Mouse (Mus musculus) CD8-positive naive resting alpha-beta T cell, adult 2 months (primary cell): ENCODE results near the gene Fbxo46.
"Not testable (repeated sequence)": the region's sequence is repeated elsewhere in the genome, so short reads cannot be mapped to it uniquely, and the experiment has no call there.

Experiments used
- DNase-seq, 2 experiments: peaks; one replicate each; pipeline ENCODE4 v3.0.0; 2022; ENCODE audit warnings: low read depth in 2 of 2, low spot score in 2 of 2

The Fbxo46 gene

GRCm38 (mm10) chr7:19131324-19131848 is 11.7 kb downstream of the Fbxo46 start:
- DNase-seq, result peak; percentile 92 to 93

GRCm38 (mm10) chr7:19136168-19136567 is 16.5 kb downstream of the Fbxo46 start:
- DNase-seq, result no peak

- DNase-seq, result no peak
Observed at GRCm38 (mm10) chr7:19136673-19137334, 17.1 kb downstream of the Fbxo46 start.

GRCm38 (mm10) chr7:19137380-19137779 is 17.7 kb downstream of the Fbxo46 start:
- DNase-seq, result peak; percentile 52 to 69

GRCm38 (mm10) chr7:19146793-19147192 is 27.1 kb downstream of the Fbxo46 start:
- no peak for DNase-seq

- no peak for DNase-seq
Observed at GRCm38 (mm10) chr7:19147497-19148045, 27.9 kb downstream of the Fbxo46 start.

- no peak for DNase-seq
Observed at GRCm38 (mm10) chr7:19148180-19148874, 28.7 kb downstream of the Fbxo46 start.

GRCm38 (mm10) chr7:19148875-19149541 is 29.3 kb downstream of the Fbxo46 start, which contains the start of gene Qpctl:
Gene Qpctl, minus strand, starts transcription at chr7:19149291.
- DNase-seq, result peak; percentile 97

GRCm38 (mm10) chr7:19149626-19150025 is 30.0 kb downstream of the Fbxo46 start, which contains the start of gene Snrpd2:
Gene Snrpd2, plus strand, starts transcription at chr7:19149722.
- DNase-seq, result peak; percentile 91 to 92

- not testable (repeated sequence) for DNase-seq
Observed at GRCm38 (mm10) chr7:19151121-19151520, 31.5 kb downstream of the Fbxo46 start.

GRCm38 (mm10) chr7:19154796-19155195 is 35.1 kb downstream of the Fbxo46 start:
- no peak for DNase-seq

GRCm38 (mm10) chr7:19155825-19156475 is 36.3 kb downstream of the Fbxo46 start:
- no peak for DNase-seq

- DNase-seq, result peak; percentile 95 to 97
Observed at GRCm38 (mm10) chr7:19157160-19157800, 37.6 kb downstream of the Fbxo46 start.

GRCm38 (mm10) chr7:19158601-19159000 is 38.9 kb downstream of the Fbxo46 start:
- DNase-seq, result no peak

GRCm38 (mm10) chr7:19159411-19159810 is 39.8 kb downstream of the Fbxo46 start:
- no peak for DNase-seq

GRCm38 (mm10) chr7:19160115-19160514 is 40.5 kb downstream of the Fbxo46 start:
- no peak for DNase-seq

- DNase-seq, result no peak
Observed at GRCm38 (mm10) chr7:19162928-19163327, 43.3 kb downstream of the Fbxo46 start.

- DNase-seq, result no peak
Observed at GRCm38 (mm10) chr7:19163752-19164151, 44.1 kb downstream of the Fbxo46 start.

- no peak for DNase-seq
Observed at GRCm38 (mm10) chr7:19164189-19164588, 44.5 kb downstream of the Fbxo46 start.

GRCm38 (mm10) chr7:19164978-19165377 is 45.3 kb downstream of the Fbxo46 start:
- DNase-seq, result no peak
